Mouse (Mus musculus) bone marrow, adult 2 months (tissue): ENCODE data around the gene Zkscan7.

Source experiments
- CTCF ChIP-seq: fragments of 200-500 bp; IDR thresholded peaks from 2 replicates; pipeline ENCODE4 v1.5.1; 2011; ENCODE audit warnings: low read length, control low read depth; ENCODE audit not compliant: control insufficient read depth, insufficient read depth
- POLR2A ChIP-seq: fragments of 200-500 bp; IDR thresholded peaks from 2 replicates; pipeline ENCODE4 v1.6.1; 2011; ENCODE audit warnings: low read depth, mild to moderate bottlenecking, control low read depth, low read length, borderline replicate concordance; ENCODE audit not compliant: control insufficient read depth

DNA sequence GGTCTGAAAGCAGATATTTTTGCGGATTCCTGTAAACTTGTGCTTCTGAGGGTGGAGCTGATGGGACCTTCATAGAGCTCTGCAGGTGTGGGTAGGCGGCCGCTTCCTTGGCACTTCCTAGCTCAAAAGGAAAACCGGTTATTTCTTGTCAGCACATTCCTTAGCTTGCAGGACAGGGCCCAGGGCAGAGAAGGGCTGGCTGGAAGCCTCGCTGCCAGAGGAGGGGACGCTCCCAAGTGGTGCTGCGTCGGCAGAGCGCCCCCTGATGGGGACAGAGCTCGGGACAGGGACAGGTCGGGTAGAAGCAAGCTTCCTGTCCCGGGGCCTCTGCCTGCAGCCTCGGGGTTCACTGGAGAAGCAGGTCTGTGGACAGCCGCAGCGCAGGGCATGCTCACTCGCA, 47.8 kb upstream of the Zkscan7 start:
- TF ChIP-seq POLR2A, result no peak
- TF ChIP-seq CTCF, result no peak
